Mouse (Mus musculus): ENCODE data around the gene Ldlr.

- TF ChIP-seq CTCF (conservative IDR thresholded peaks at IDR 0.05; ENCODE audit: low read length) (no peak), POU5F1 (IDR thresholded peaks at IDR 0.05; ENCODE audit: borderline replicate concordance, low read length) (no peak)
Observed at GRCm38 (mm10) chr9:21749382-21750118, 26.3 kb downstream of the Ldlr start.

All from E14TG2a.4 (cell line).